Mouse (Mus musculus): ENCODE data around the gene Dlgap1. TPM values are rescaled to one million over a fixed set of nuclear protein-coding genes. Genes with fewer than 3 reads are reported as not detected.

The Dlgap1 gene
- polyA plus RNA-seq, 1 experiment from 2014 or later, result 1.6 TPM

GRCm38 (mm10) chr17:70004628-70005027 is 35.8 kb downstream of the Dlgap1 start:
- H3K27ac ChIP-seq (ENCODE audit: low read depth, low read length), result no peak overlapping the region
- H3K9ac ChIP-seq (ENCODE audit: low read depth, low read length), result no peak overlapping the region
- no peaks in the 10 kb centered on the region for H3K9me3 ChIP-seq (ENCODE audit: control insufficient read depth, low read length)
- H3K4me2 ChIP-seq, result no peak overlapping the region
- no peaks in the 10 kb centered on the region for H3K4me1 ChIP-seq (replicated peaks; ENCODE audit: control insufficient read depth, insufficient read depth, low read length)
- H3K27me3 ChIP-seq (replicated peaks; ENCODE audit: control insufficient read depth, insufficient read depth, low read length), result no peaks in the 10 kb centered on the region
- WGBS, result 81% methylated on average over 6 of the region's 6 CpGs
- no peak for DNase-seq (ENCODE audit: low spot score)
- ATAC-seq (replicated peaks; ENCODE audit: low FRiP score), result no peak
- no peaks in the 10 kb centered on the region for H3K36me3 ChIP-seq (ENCODE audit: control insufficient read depth, insufficient read depth, low read length)
- no peak overlapping the region for H3K4me3 ChIP-seq (ENCODE audit: low read depth, low read length)

- H3K4me1 ChIP-seq (replicated peaks; ENCODE audit: control insufficient read depth, insufficient read depth, low read length), result no peaks in the 10 kb centered on the region
- H3K9me3 ChIP-seq (ENCODE audit: control insufficient read depth, low read length), result no peaks in the 10 kb centered on the region
- ATAC-seq (replicated peaks; ENCODE audit: low FRiP score) (no peak), DNase-seq (ENCODE audit: low spot score) (no peak)
- H3K36me3 ChIP-seq (ENCODE audit: control insufficient read depth, insufficient read depth, low read length), result no peaks in the 10 kb centered on the region
- no peak overlapping the region for H3K4me3 ChIP-seq (ENCODE audit: low read depth, low read length)
- no peak overlapping the region for H3K9ac ChIP-seq (ENCODE audit: low read depth, low read length)
- 84% methylated on average over 5 of the region's 5 CpGs for WGBS
- H3K4me2 ChIP-seq, result no peak overlapping the region
- H3K27me3 ChIP-seq (replicated peaks; ENCODE audit: control insufficient read depth, insufficient read depth, low read length), result no peaks in the 10 kb centered on the region
- no peak overlapping the region for H3K27ac ChIP-seq (ENCODE audit: low read depth, low read length)
Observed at GRCm38 (mm10) chr17:70007607-70008006, 38.7 kb downstream of the Dlgap1 start.

GRCm38 (mm10) chr17:70016511-70016910 is 47.6 kb downstream of the Dlgap1 start:
- no peaks in the 10 kb centered on the region for H3K4me1 ChIP-seq (replicated peaks; ENCODE audit: control insufficient read depth, insufficient read depth, low read length)
- H3K36me3 ChIP-seq (ENCODE audit: control insufficient read depth, insufficient read depth, low read length), result no peaks in the 10 kb centered on the region
- DNase-seq (ENCODE audit: low spot score) (no peak), ATAC-seq (replicated peaks; ENCODE audit: low FRiP score) (no peak)
- WGBS, result 55% methylated on average over 7 of the region's 7 CpGs
- H3K4me3 ChIP-seq (ENCODE audit: low read depth, low read length), result no peak overlapping the region
- H3K4me2 ChIP-seq, result no peak overlapping the region
- no peaks in the 10 kb centered on the region for H3K27me3 ChIP-seq (replicated peaks; ENCODE audit: control insufficient read depth, insufficient read depth, low read length)
- H3K9me3 ChIP-seq (ENCODE audit: control insufficient read depth, low read length), result no peaks in the 10 kb centered on the region
- H3K27ac ChIP-seq (ENCODE audit: low read depth, low read length), result no peak overlapping the region
- H3K9ac ChIP-seq (ENCODE audit: low read depth, low read length), result no peak overlapping the region

- H3K4me2 ChIP-seq, result no peak overlapping the region
- WGBS, result 56% methylated on average over 4 of the region's 4 CpGs
- no peaks in the 10 kb centered on the region for H3K36me3 ChIP-seq (ENCODE audit: control insufficient read depth, insufficient read depth, low read length)
- no peak overlapping the region for H3K4me3 ChIP-seq (ENCODE audit: low read depth, low read length)
- H3K27me3 ChIP-seq (replicated peaks; ENCODE audit: control insufficient read depth, insufficient read depth, low read length), result no peaks in the 10 kb centered on the region
- DNase-seq (ENCODE audit: low spot score) (no peak), ATAC-seq (replicated peaks; ENCODE audit: low FRiP score) (no peak)
- H3K27ac ChIP-seq (ENCODE audit: low read depth, low read length), result no peak overlapping the region
- no peaks in the 10 kb centered on the region for H3K4me1 ChIP-seq (replicated peaks; ENCODE audit: control insufficient read depth, insufficient read depth, low read length)
- no peaks in the 10 kb centered on the region for H3K9me3 ChIP-seq (ENCODE audit: control insufficient read depth, low read length)
- no peak overlapping the region for H3K9ac ChIP-seq (ENCODE audit: low read depth, low read length)
Observed at GRCm38 (mm10) chr17:70020376-70020775, 51.5 kb downstream of the Dlgap1 start.

- Histone ChIP-seq H3K4me3 (ENCODE audit: low read depth, low read length) (no peak overlapping the region), H3K27me3 (replicated peaks; ENCODE audit: control insufficient read depth, insufficient read depth, low read length) (no peaks in the 10 kb centered on the region), H3K9ac (ENCODE audit: low read depth, low read length) (no peak overlapping the region), H3K27ac (ENCODE audit: low read depth, low read length) (no peak overlapping the region), H3K4me1 (replicated peaks; ENCODE audit: control insufficient read depth, insufficient read depth, low read length) (no peaks in the 10 kb centered on the region), H3K9me3 (ENCODE audit: control insufficient read depth, low read length) (no peaks in the 10 kb centered on the region), H3K4me2 (no peak overlapping the region), H3K36me3 (ENCODE audit: control insufficient read depth, insufficient read depth, low read length) (no peaks in the 10 kb centered on the region)
- ATAC-seq (replicated peaks; ENCODE audit: low FRiP score) (no peak), DNase-seq (ENCODE audit: low spot score) (no peak)
- 68% methylated on average over 2 of the region's 2 CpGs for WGBS
Observed at GRCm38 (mm10) chr17:70022618-70023017, 53.7 kb downstream of the Dlgap1 start.

- no peak overlapping the region for H3K4me3 ChIP-seq (ENCODE audit: low read depth, low read length)
- no peaks in the 10 kb centered on the region for H3K9me3 ChIP-seq (ENCODE audit: control insufficient read depth, low read length)
- H3K9ac ChIP-seq (ENCODE audit: low read depth, low read length), result no peak overlapping the region
- no peaks in the 10 kb centered on the region for H3K27me3 ChIP-seq (replicated peaks; ENCODE audit: control insufficient read depth, insufficient read depth, low read length)
- ATAC-seq (replicated peaks; ENCODE audit: low FRiP score), result no peak
- no peaks in the 10 kb centered on the region for H3K36me3 ChIP-seq (ENCODE audit: control insufficient read depth, insufficient read depth, low read length)
- no peak overlapping the region for H3K4me2 ChIP-seq
- 67% methylated on average over 2 of the region's 2 CpGs for WGBS
- DNase-seq (ENCODE audit: low spot score), result no peak
- no peak overlapping the region for H3K27ac ChIP-seq (ENCODE audit: low read depth, low read length)
- H3K4me1 ChIP-seq (replicated peaks; ENCODE audit: control insufficient read depth, insufficient read depth, low read length), result no peaks in the 10 kb centered on the region
Observed at GRCm38 (mm10) chr17:70034862-70035261, 66.0 kb downstream of the Dlgap1 start.

- 78% methylated on average over 7 of the region's 7 CpGs for WGBS
- no peak overlapping the region for H3K9ac ChIP-seq (ENCODE audit: low read depth, low read length)
- H3K4me3 ChIP-seq (ENCODE audit: low read depth, low read length), result no peak overlapping the region
Observed at GRCm38 (mm10) chr17:70040751-70041430, 72.0 kb downstream of the Dlgap1 start.

GRCm38 (mm10) chr17:70068281-70068680 is 99.4 kb downstream of the Dlgap1 start:
- Histone ChIP-seq H3K9ac (ENCODE audit: low read depth, low read length) (no peak overlapping the region), H3K4me1 (replicated peaks; ENCODE audit: control insufficient read depth, insufficient read depth, low read length) (no peaks in the 10 kb centered on the region), H3K27ac (ENCODE audit: low read depth, low read length) (no peak overlapping the region), H3K4me2 (no peak overlapping the region), H3K4me3 (ENCODE audit: low read depth, low read length) (no peak overlapping the region), H3K27me3 (replicated peaks; ENCODE audit: control insufficient read depth, insufficient read depth, low read length) (no peaks in the 10 kb centered on the region), H3K36me3 (ENCODE audit: control insufficient read depth, insufficient read depth, low read length) (no peaks in the 10 kb centered on the region), H3K9me3 (ENCODE audit: control insufficient read depth, low read length) (no peaks in the 10 kb centered on the region)
- WGBS, result 69% methylated on average over 6 of the region's 6 CpGs
- ATAC-seq (replicated peaks; ENCODE audit: low FRiP score) (no peak), DNase-seq (ENCODE audit: low spot score) (no peak)

More at GRCm38 (mm10) chr17:70040751-70041430, 72.0 kb downstream of the Dlgap1 start:
- no peaks in the 10 kb centered on the region for H3K9me3 ChIP-seq (ENCODE audit: control insufficient read depth, low read length)
- H3K27ac ChIP-seq (ENCODE audit: low read depth, low read length), result no peak overlapping the region
- DNase-seq (ENCODE audit: low spot score), result no peak
- no peaks in the 10 kb centered on the region for H3K27me3 ChIP-seq (replicated peaks; ENCODE audit: control insufficient read depth, insufficient read depth, low read length)
- ATAC-seq (replicated peaks; ENCODE audit: low FRiP score), result no peak
- H3K4me2 ChIP-seq, result no peak overlapping the region
- H3K36me3 ChIP-seq (ENCODE audit: control insufficient read depth, insufficient read depth, low read length), result no peaks in the 10 kb centered on the region
- no peaks in the 10 kb centered on the region for H3K4me1 ChIP-seq (replicated peaks; ENCODE audit: control insufficient read depth, insufficient read depth, low read length)

GRCm38 (mm10) chr17:70072066-70072465 is 103.2 kb downstream of the Dlgap1 start:
- WGBS, result 71% methylated on average over 2 of the region's 2 CpGs
- no peak overlapping the region for H3K27ac ChIP-seq (ENCODE audit: low read depth, low read length)
- H3K9ac ChIP-seq (ENCODE audit: low read depth, low read length), result no peak overlapping the region
- H3K27me3 ChIP-seq (replicated peaks; ENCODE audit: control insufficient read depth, insufficient read depth, low read length), result no peaks in the 10 kb centered on the region
- H3K4me3 ChIP-seq (ENCODE audit: low read depth, low read length), result no peak overlapping the region
- H3K4me1 ChIP-seq (replicated peaks; ENCODE audit: control insufficient read depth, insufficient read depth, low read length), result no peaks in the 10 kb centered on the region
- no peaks in the 10 kb centered on the region for H3K9me3 ChIP-seq (ENCODE audit: control insufficient read depth, low read length)
- ATAC-seq (replicated peaks; ENCODE audit: low FRiP score) (no peak), DNase-seq (ENCODE audit: low spot score) (no peak)
- H3K36me3 ChIP-seq (ENCODE audit: control insufficient read depth, insufficient read depth, low read length), result no peaks in the 10 kb centered on the region
- no peak overlapping the region for H3K4me2 ChIP-seq
